Mouse (Mus musculus): Measurements from ENCODE around the gene Mrps25.

The Mrps25 gene

GRCm38 (mm10) chr6:92131456-92131855, 52.4 kb downstream of the Mrps25 start:
- in situ Hi-C loops (cut with MseI, MboI), result no loop called here

- in situ Hi-C loops (cut with MseI, MboI), result no loop called here
Measured at GRCm38 (mm10) chr6:92126861-92127468, 56.9 kb downstream of the Mrps25 start.

DNA sequence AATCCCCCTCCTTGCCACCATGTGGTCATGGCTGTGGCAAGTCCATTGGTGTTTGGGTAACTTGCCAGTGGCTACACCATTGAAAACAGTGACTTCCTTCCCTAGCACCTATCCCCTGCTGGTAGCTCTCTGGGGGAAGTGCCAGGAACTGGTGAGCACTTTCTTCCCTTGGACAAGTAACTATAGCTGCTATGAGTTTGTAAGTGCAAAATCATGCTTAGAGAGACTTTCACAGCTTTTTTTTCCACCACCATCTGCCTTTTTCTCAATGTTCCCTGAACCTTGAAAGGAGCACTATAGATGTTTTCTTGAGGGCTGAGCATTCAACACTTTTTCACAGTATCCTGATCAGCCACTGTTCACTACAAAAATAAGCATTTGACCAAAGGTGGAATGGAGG, 59.3 kb downstream of the Mrps25 start:
- in situ Hi-C loops (cut with MseI, MboI), result no loop called here

All from mouse trophoblast stem cell (cell line).